Comparison of ENCODE assay signal across 28 mouse cellular contexts in genomic region chr15:93375696-93376095, GRCm38 (mm10). TPM values are rescaled to one million over a fixed set of nuclear protein-coding genes. Genes with fewer than 3 reads are reported as not detected.
A peak's percentile ranks its signal among the peaks of the same experiment; 100 is the strongest.
DNase-seq lines count a peak whose midpoint lies in the region; ATAC-seq and TF ChIP-seq lines count a peak whose summit lies in the region.
"Had no signal": no experiment of that assay in that cellular context is flagged by ENCODE, and none has a peak within 500 bp of the region (broad histone marks: within the 10 kb centered on the region; RNA-seq: fewer than 3 reads in every experiment).

No protein-coding gene starts in this region.

- H3K9ac ChIP-seq in liver, embryonic 12.5 days, result 0 out of 2 replicates have a peak overlapping the region, but pooled peaks have one; percentile 7
- no peak overlapping the region for H3K9ac ChIP-seq in liver, postnatal 0 days (replicated peaks)
- H3K9ac ChIP-seq: forebrain, postnatal 0 days; heart, embryonic 12.5 days; heart, embryonic 15.5 days; hindbrain, embryonic 13.5 days had no signal

- H3K4me3 ChIP-seq in heart, embryonic 10.5 days, result no peak overlapping the region
- no peak overlapping the region for H3K4me3 ChIP-seq in liver, embryonic 12.5 days
- H3K4me3 ChIP-seq in liver, postnatal 0 days (ENCODE audit: low read depth, low read length), result no peak overlapping the region
- H3K4me3 ChIP-seq: forebrain, embryonic 10.5 days; gastrocnemius, adult 2 months; heart, embryonic 12.5 days; heart, embryonic 15.5 days; hindbrain, embryonic 10.5 days; hindbrain, embryonic 13.5 days had no signal

- no peaks in the 10 kb centered on the region for H3K9me3 ChIP-seq in heart, embryonic 10.5 days
- H3K9me3 ChIP-seq in liver, embryonic 12.5 days (replicated peaks), result no peaks in the 10 kb centered on the region
- H3K9me3 ChIP-seq in liver, postnatal 0 days (ENCODE audit: low read length), result no peaks in the 10 kb centered on the region
- H3K9me3 ChIP-seq: forebrain, embryonic 10.5 days; heart, embryonic 12.5 days; heart, embryonic 15.5 days; hindbrain, embryonic 10.5 days; hindbrain, embryonic 13.5 days had no signal

- H3K27ac ChIP-seq in heart, embryonic 10.5 days, result no peak overlapping the region
- H3K27ac ChIP-seq in liver, embryonic 12.5 days, result no peak overlapping the region
- no peak overlapping the region for H3K27ac ChIP-seq in liver, postnatal 0 days (ENCODE audit: low read depth)
- H3K27ac ChIP-seq: forebrain, embryonic 10.5 days; gastrocnemius, adult 2 months; heart, embryonic 15.5 days; hindbrain, embryonic 10.5 days; hindbrain, embryonic 13.5 days had no signal

- no peaks in the 10 kb centered on the region for H3K27me3 ChIP-seq in heart, embryonic 10.5 days (ENCODE audit: insufficient read depth, poor library complexity, severe bottlenecking)
- no peaks in the 10 kb centered on the region for H3K27me3 ChIP-seq in liver, embryonic 12.5 days (replicated peaks)
- no peaks in the 10 kb centered on the region for H3K27me3 ChIP-seq in liver, postnatal 0 days (ENCODE audit: insufficient read depth, low read length)
- H3K27me3 ChIP-seq: heart, embryonic 12.5 days; heart, embryonic 15.5 days; hindbrain, embryonic 13.5 days had no signal

- H3K4me2 ChIP-seq in liver, embryonic 12.5 days, result no peak overlapping the region
- no peak overlapping the region for H3K4me2 ChIP-seq in liver, postnatal 0 days (ENCODE audit: low read depth, low read length)
- H3K4me2 ChIP-seq: heart, embryonic 12.5 days; heart, embryonic 15.5 days; hindbrain, embryonic 13.5 days had no signal

- no peak for ATAC-seq in liver, embryonic 12.5 days
- ATAC-seq in liver, postnatal 0 days, result no peak
- ATAC-seq in megakaryocyte progenitor cell, adult 5-6 weeks (replicated peaks; ENCODE audit: poor library complexity), result 0 out of 2 replicates have a peak, but pooled peaks have one; percentile 30
- no peak for ATAC-seq in cerebellum, adult (ENCODE audit: insufficient number of reproducible peaks, low FRiP score, low TSS enrichment)
- ATAC-seq: CD4-positive, CD25-positive, alpha-beta regulatory T cell, adult 4 months; forebrain, embryonic 14.5 days; forebrain, postnatal 0 days; hindbrain, embryonic 16.5 days; inflammation-experienced regulatory T-cells, adult 6 months had no signal

- DNase-seq in heart, embryonic 10.5 days (ENCODE audit: low spot score), result peak; percentile 42
- no peak for DNase-seq in heart, adult 8-10 months (ENCODE audit: low spot score)
- DNase-seq in liver, postnatal 0 days, result no peak
- DNase-seq: adrenal gland, adult 2 months; adrenal gland, postnatal 14 days; cerebellum, adult 11-12 months; cerebellum, adult 8-10 months; cerebellum, postnatal 10 days; cerebellum, postnatal 36 days; forebrain, postnatal 0 days; gastrocnemius, adult 2 months; gastrocnemius, postnatal 14 days; heart, adult 18-20 months; heart, postnatal 10 days; heart, postnatal 36 days; kidney, adult 11 months had no signal

- no peaks in the 10 kb centered on the region for H3K36me3 ChIP-seq in heart, embryonic 10.5 days
- H3K36me3 ChIP-seq in liver, embryonic 12.5 days, result no peaks in the 10 kb centered on the region
- H3K36me3 ChIP-seq in liver, postnatal 0 days (replicated peaks; ENCODE audit: insufficient read depth, low read length), result no peaks in the 10 kb centered on the region
- H3K36me3 ChIP-seq: forebrain, embryonic 10.5 days; heart, embryonic 12.5 days; heart, embryonic 15.5 days; hindbrain, embryonic 10.5 days; hindbrain, embryonic 13.5 days had no signal

- WGBS in heart, embryonic 10.5 days, result 85% methylated on average over 5 of the region's 5 CpGs
- WGBS in liver, embryonic 12.5 days (ENCODE audit: insufficient replicate concordance), result 67% methylated on average over 5 of the region's 5 CpGs
- WGBS in liver, postnatal 0 days (ENCODE audit: insufficient replicate concordance), result 65% methylated on average over 5 of the region's 5 CpGs

- H3K4me1 ChIP-seq in heart, embryonic 10.5 days, result no peaks in the 10 kb centered on the region
- peaks cover 36% of the 10 kb centered on the region for H3K4me1 ChIP-seq in liver, embryonic 12.5 days
- H3K4me1 ChIP-seq in liver, postnatal 0 days (ENCODE audit: insufficient read depth), result no peaks in the 10 kb centered on the region; the same call in 1 of the 2 replicates
- H3K4me1 ChIP-seq: forebrain, embryonic 10.5 days; heart, embryonic 12.5 days; heart, embryonic 15.5 days; hindbrain, embryonic 10.5 days; hindbrain, embryonic 13.5 days had no signal

- TF ChIP-seq EP300 in liver, postnatal 0 days (IDR thresholded peaks at IDR 0.05; ENCODE audit: low read depth), result no peak

- TF ChIP-seq CTCF in liver, postnatal 0 days (IDR thresholded peaks at IDR 0.05; ENCODE audit: low read depth), result no peak

RNA-seq across cellular contexts. Expression of gene Zcrb1, which starts 22.4 kb away (rescaled TPM):
- polyA plus RNA-seq in heart, embryonic 10.5 days (2016; fragmentation: Nextera tagmentation; extraction: Ambion mirVana), result 128 and 145 TPM in 2 replicates
- total RNA-seq in heart, adult 8-10 months (2022), result 100 to 1,000 TPM in 1 of 4 experiments, 10 to 100 TPM in 3; 88.0 to 111 (median 95.7) TPM
- polyA plus RNA-seq in liver, embryonic 12.5 days (2016; fragmentation: Nextera tagmentation; extraction: Ambion mirVana), result 103 and 105 TPM in 2 replicates
- polyA plus RNA-seq in liver, postnatal 0 days (2015; fragmentation: Nextera tagmentation; extraction: Ambion mirVana), result 55.1 and 58.8 TPM in 2 replicates
- 118 and 134 TPM in 2 replicates for total RNA-seq in megakaryocyte progenitor cell, adult 5-6 weeks (2015)
- 88.5 and 98.3 TPM in 2 replicates for total RNA-seq in megakaryocyte progenitor cell, adult 5-6 weeks (2017)

RNA-seq across cellular contexts. Expression of gene Pphln1, which starts 22.5 kb away (rescaled TPM):
- 58.7 and 64.8 TPM in 2 replicates for polyA plus RNA-seq in heart, embryonic 10.5 days (2016; fragmentation: Nextera tagmentation; extraction: Ambion mirVana)
- 10 to 100 TPM; 17.9 to 21.3 (median 20.2) TPM for total RNA-seq in heart, adult 8-10 months (2022)
- polyA plus RNA-seq in liver, embryonic 12.5 days (2016; fragmentation: Nextera tagmentation; extraction: Ambion mirVana), result 36.5 and 38.1 TPM in 2 replicates
- polyA plus RNA-seq in liver, postnatal 0 days (2015; fragmentation: Nextera tagmentation; extraction: Ambion mirVana), result 8.6 and 11.3 TPM in 2 replicates
- 77.9 and 90.0 TPM in 2 replicates for total RNA-seq in megakaryocyte progenitor cell, adult 5-6 weeks (2015)
- total RNA-seq in megakaryocyte progenitor cell, adult 5-6 weeks (2017), result 47.8 and 51.6 TPM in 2 replicates

RNA-seq across cellular contexts. Expression of gene Yaf2, which starts 39.0 kb away (rescaled TPM):
- polyA plus RNA-seq in heart, embryonic 10.5 days (2016; fragmentation: Nextera tagmentation; extraction: Ambion mirVana), result 116 and 127 TPM in 2 replicates
- total RNA-seq in heart, adult 8-10 months (2022), result 10 to 100 TPM; 20.8 to 22.3 (median 21.7) TPM
- polyA plus RNA-seq in liver, embryonic 12.5 days (2016; fragmentation: Nextera tagmentation; extraction: Ambion mirVana), result 42.9 and 45.7 TPM in 2 replicates
- 25.7 and 26.4 TPM in 2 replicates for polyA plus RNA-seq in liver, postnatal 0 days (2015; fragmentation: Nextera tagmentation; extraction: Ambion mirVana)
- total RNA-seq in megakaryocyte progenitor cell, adult 5-6 weeks (2015), result 50.3 and 63.2 TPM in 2 replicates
- total RNA-seq in megakaryocyte progenitor cell, adult 5-6 weeks (2017), result 25.0 and 30.3 TPM in 2 replicates
